In genomic region chr10:41810564-41811455, GRCm38 (mm10) we compare ENCODE assay signal across 8 mouse cellular contexts. TPM values are rescaled to one million over a fixed set of nuclear protein-coding genes. Genes with fewer than 3 reads are reported as not detected.
DNase-seq lines count a peak whose midpoint lies in the region; ATAC-seq lines count a peak whose summit lies in the region.

No protein-coding gene starts in this region.

- H3K27ac ChIP-seq in intestine, embryonic 16.5 days (ENCODE audit: low read length): peak overlapping the region; percentile 97
- H3K27ac ChIP-seq in neural tube, embryonic 11.5 days (ENCODE audit: low read depth, low read length): peak overlapping the region; percentile 91

- peak overlapping the region; percentile 82 for H3K9ac ChIP-seq in intestine, embryonic 16.5 days (ENCODE audit: low read depth, low read length)
- peak overlapping the region; percentile 78 for H3K9ac ChIP-seq in neural tube, embryonic 11.5 days (ENCODE audit: low read length)

- peak overlapping the region; percentile 66 for H3K4me2 ChIP-seq in intestine, embryonic 16.5 days (ENCODE audit: low read depth, low read length)
- H3K4me2 ChIP-seq in neural tube, embryonic 11.5 days (ENCODE audit: low read depth): peak overlapping the region; percentile 60

- no peaks in the 10 kb centered on the region for H3K9me3 ChIP-seq in intestine, embryonic 16.5 days (ENCODE audit: control insufficient read depth, low read length)
- H3K9me3 ChIP-seq in neural tube, embryonic 11.5 days (ENCODE audit: control insufficient read depth, low read length): no peaks in the 10 kb centered on the region

- H3K27me3 ChIP-seq in intestine, embryonic 16.5 days (replicated peaks; ENCODE audit: control insufficient read depth, insufficient read depth, low read length): no peaks in the 10 kb centered on the region
- no peaks in the 10 kb centered on the region for H3K27me3 ChIP-seq in neural tube, embryonic 11.5 days (ENCODE audit: control insufficient read depth, insufficient read depth, low read length)

- WGBS in intestine, embryonic 16.5 days: under 1% methylated on average over 36 of the region's 36 CpGs
- WGBS in neural tube, embryonic 11.5 days: 1% methylated on average over 36 of the region's 36 CpGs

- H3K4me3 ChIP-seq in intestine, embryonic 16.5 days (ENCODE audit: low read length): peak overlapping the region; percentile 74
- peak overlapping the region; percentile 73 for H3K4me3 ChIP-seq in neural tube, embryonic 11.5 days (ENCODE audit: low read depth, low read length)

- DNase-seq in embryo, embryonic 11 days: peak; percentile 16
- DNase-seq in embryo, embryonic 9.5 days (ENCODE audit: extremely low spot score): no peak
- peak; percentile 40 for DNase-seq in thymus, postnatal 0 days (ENCODE audit: low spot score)
- no peak for DNase-seq in thymus, postnatal 4 days
- DNase-seq in neural tube, embryonic 11.5 days (ENCODE audit: low spot score): no peak
- DNase-seq in urinary bladder, postnatal 14 days (ENCODE audit: low spot score): no peak
- no peak for DNase-seq in layer of hippocampus, adult 9-10 months (ENCODE audit: low spot score)

- no peak; the same call in 1 of the 2 replicates for ATAC-seq in intestine, embryonic 16.5 days
- 0 out of 2 replicates have a peak, but pooled peaks have one; percentile 0 for ATAC-seq in neural tube, embryonic 11.5 days (ENCODE audit: insufficient read depth, low FRiP score, low TSS enrichment)

- no peaks in the 10 kb centered on the region for H3K36me3 ChIP-seq in intestine, embryonic 16.5 days (ENCODE audit: control insufficient read depth, insufficient read depth, low read length)
- no peaks in the 10 kb centered on the region for H3K36me3 ChIP-seq in neural tube, embryonic 11.5 days (ENCODE audit: control insufficient read depth, insufficient read depth, low read length)

- H3K4me1 ChIP-seq in intestine, embryonic 16.5 days (ENCODE audit: control insufficient read depth, insufficient read depth, low read length): peaks cover 12% of the 10 kb centered on the region
- H3K4me1 ChIP-seq in neural tube, embryonic 11.5 days (ENCODE audit: control insufficient read depth, insufficient read depth, low read length): peaks cover 11% of the 10 kb centered on the region; the same call in 1 of the 2 replicates

RNA-seq across cellular contexts. Expression of gene Sesn1, which starts 1.1 kb away (rescaled TPM):
- 66.5 and 69.4 TPM in 2 replicates for polyA plus RNA-seq in thymus, postnatal 0 days (2015; fragmentation: Nextera tagmentation; extraction: Ambion mirVana)
- 28.3 and 29.1 TPM in 2 replicates for polyA plus RNA-seq in intestine, embryonic 16.5 days (2015; fragmentation: Nextera tagmentation; extraction: Ambion mirVana)
- 24.7 and 30.5 TPM in 2 replicates for polyA plus RNA-seq in neural tube, embryonic 11.5 days (2014; fragmentation: Nextera tagmentation; extraction: Ambion mirVana)

RNA-seq across cellular contexts. Expression of gene Cep57l1, which starts 1.1 kb away (rescaled TPM):
- polyA plus RNA-seq in thymus, postnatal 0 days (2015; fragmentation: Nextera tagmentation; extraction: Ambion mirVana): 28.0 and 29.2 TPM in 2 replicates
- 13.6 and 18.6 TPM in 2 replicates for polyA plus RNA-seq in intestine, embryonic 16.5 days (2015; fragmentation: Nextera tagmentation; extraction: Ambion mirVana)
- 17.8 and 19.1 TPM in 2 replicates for polyA plus RNA-seq in neural tube, embryonic 11.5 days (2014; fragmentation: Nextera tagmentation; extraction: Ambion mirVana)

Comparison
In these comparisons a context has a peak if more than half of its experiments do, and no peak if none do; other contexts are left out.
1. DNase-seq: peak in embryo, embryonic 11 days (single experiment) and thymus, postnatal 0 days (single experiment); none in embryo, embryonic 9.5 days (single experiment), thymus, postnatal 4 days (single experiment), neural tube, embryonic 11.5 days (single experiment), urinary bladder, postnatal 14 days (single experiment) and layer of hippocampus, adult 9-10 months (single experiment).